Mouse (Mus musculus) cerebellum, postnatal 4 days (tissue): ENCODE results near the gene Map3k19.

Experiments
- DNase-seq, 2 experiments: peaks; one replicate each; pipeline ENCODE4 v3.0.0; 2022; ENCODE audit warnings: low spot score in 2 of 2, mixed read lengths in 1 of 2

Gene Map3k19

DNA sequence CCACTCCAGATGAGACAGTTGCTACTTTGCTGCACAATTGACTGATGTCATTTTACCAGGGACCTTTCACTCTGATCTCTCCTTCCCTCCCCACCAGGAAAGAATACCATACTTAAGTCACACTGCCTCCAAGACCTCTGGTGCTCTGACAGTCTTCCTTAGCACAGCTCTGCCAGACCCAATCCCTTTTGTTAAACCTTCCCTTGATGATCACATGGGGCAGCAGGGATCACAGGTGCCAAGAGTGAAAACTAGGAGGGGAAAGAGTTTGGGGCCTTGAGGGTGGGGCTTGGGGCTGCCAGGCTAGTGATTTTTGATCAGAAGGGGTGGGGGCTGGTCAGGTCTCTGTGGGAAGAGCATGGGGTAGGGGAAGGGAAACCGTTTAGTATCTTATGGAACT, 58.1 kb downstream of the Map3k19 start:
- DNase-seq = no peak

DNA sequence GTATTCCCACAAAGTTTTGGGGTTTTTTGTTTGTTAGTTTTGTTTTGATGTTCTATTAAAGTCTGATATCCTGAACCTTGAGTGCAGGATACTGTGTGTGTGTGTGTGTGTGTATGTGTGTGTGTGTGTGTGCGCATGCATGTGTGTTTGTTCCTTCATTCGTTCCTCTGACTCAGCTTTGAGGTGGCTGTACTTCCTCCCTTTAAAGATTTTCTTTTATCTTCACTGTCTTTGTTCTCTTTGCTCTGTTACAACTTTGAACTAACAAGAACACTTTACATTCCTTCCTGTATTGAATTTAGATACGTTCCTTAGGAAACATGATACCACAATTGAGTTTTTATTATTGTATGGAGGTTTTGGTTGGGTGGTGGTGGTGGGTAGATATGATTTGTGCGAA, 58.5 kb downstream of the Map3k19 start:
- DNase-seq = no peak

DNA sequence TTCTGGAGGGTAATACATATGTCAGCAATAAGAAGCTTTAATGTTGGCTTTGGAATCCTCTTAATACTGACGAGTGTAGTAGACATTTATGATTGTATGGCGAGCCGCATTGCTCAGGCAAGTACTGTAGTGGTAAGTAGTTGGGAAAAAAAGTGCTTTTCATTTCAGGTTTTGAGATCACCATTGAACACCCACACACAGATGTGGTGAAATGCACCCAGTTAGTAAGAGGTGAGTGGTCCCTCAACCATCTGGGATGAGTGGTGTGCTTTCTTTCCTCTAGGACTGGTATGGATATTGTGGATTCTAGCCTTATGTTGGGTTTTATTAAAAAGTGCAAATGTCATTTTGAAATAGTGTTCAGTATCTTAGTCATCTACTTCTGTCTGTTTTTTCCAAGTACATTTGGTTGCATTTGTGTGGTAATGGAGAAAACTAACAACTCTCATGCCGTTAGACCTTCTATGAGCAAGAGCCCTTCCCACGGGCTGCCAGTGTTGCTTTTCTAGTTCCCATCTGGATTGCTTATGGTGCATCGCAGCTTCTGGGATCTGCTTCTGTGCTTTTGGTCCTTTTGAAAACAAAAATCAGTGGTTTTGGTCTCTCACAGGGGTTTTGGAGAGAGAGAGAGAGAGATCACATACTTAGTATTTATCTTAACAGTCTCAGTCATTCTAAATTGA, 59.6 kb downstream of the Map3k19 start:
- DNase-seq = no peak

DNA sequence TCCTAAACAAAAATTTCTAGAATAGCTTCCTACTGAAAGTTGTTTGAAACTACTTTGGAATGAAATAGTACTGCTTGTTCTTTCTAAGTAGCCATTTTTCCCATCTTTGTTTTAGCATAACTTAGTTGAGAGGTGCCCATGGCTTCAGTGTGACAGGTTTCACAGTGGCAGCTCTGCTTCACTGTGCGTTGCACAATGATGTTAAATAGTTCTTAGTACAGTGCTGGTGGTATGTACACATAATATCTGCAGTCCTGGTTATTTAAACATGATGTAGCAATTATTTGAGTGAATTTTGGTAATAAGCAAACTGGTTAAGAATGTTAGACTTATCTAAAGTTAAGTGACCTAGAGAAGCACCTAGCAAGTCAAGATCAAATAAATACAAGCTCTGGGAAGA, 61.4 kb downstream of the Map3k19 start:
- no peak for DNase-seq

DNA sequence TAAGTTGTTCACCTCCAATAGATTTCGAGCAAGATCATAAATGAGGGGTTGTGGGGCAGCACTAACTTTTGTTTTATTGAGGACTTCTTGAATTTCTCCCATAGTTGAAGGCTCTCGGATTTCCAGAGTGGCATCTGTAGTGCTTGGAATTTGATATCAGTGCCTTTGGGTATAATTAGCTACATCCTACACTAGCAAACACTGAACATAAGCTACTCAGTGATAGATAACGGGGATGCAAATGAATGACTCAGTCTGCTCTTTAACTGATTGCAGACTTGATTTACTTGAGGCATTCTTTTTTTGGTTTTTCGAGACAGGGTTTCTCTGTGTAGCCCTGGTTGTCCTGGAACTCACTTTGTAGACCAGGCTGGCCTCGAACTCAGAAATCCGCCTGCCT, 65.9 kb downstream of the Map3k19 start:
- no peak for DNase-seq

DNA sequence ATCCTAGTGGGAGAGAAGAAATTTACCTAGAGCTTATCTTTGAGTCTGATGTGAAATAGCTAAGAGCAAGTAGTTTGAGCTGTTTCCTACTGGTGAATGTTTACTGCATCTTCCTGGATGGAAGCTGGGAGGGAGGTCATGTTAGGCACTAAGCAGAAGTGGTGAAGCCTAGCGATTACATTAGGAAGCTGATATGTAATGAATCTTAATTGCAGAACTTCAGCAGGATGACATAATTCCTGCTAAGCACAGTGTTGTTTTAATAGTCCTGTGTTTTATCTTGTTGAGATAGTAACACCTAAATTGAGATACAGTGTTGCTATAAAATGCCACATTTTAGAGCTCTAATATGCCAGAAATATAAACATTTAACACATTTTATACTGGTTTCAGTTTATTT, 68.9 kb downstream of the Map3k19 start:
- DNase-seq = no peak

DNA sequence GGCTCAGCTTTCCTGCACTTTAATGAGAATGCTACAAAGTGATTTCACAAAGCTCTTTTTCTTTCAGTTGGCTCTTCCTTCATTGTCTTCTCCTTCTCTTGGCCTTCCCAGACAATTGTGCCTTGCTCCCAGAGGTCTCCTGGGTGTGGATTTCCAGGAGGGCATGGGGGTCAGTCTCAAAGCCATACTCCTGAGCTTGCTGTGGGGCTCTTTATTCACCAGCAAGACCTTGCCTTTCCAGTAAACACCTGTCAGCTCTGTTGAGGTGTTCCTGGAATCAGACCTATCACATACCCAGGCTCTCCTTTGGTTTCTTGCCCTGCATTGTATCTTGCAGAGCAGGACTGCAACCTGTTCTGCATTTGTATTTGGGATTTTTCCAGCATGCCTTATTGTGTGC, 71.0 kb downstream of the Map3k19 start:
- DNase-seq = no peak

DNA sequence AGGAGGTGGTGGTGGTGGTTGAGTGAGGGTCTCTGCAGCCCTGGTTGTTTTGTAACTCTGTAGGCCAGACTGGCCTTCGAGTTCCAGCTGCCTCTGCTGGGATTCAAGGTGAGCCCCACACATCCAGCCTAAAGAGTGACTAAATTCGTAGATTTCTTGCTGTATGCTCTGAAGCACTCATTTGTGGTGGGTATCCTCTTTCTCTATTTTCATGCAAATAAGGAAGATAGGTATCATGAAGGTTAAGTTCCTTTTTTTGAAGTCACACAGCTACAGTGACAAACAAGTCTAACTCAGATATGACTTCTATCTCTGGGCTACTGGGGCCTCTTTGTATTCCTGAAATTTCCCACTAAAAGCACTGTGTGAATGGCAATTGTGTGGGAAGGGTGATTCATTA, 74.0 kb downstream of the Map3k19 start:
- no peak for DNase-seq

DNA sequence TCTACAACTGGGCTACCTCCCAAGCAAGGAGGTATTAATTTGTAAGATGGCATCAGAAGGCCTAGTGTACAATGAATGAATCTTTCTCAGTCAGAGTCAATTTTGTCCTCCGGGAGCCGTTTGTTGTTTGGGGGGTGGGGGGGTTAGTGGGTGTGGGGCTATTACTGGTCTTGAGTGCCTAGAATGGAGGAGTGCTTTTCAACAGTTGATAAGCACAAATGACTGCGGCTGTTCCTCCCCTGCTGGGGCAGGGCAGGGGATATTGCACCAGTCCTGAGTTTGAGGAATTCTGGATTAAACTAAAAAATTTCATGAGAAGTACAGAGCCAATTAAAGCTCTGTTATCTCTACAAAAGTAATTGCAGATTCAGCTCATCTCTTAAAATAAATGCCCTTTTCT, 74.7 kb downstream of the Map3k19 start:
- no peak for DNase-seq

DNA sequence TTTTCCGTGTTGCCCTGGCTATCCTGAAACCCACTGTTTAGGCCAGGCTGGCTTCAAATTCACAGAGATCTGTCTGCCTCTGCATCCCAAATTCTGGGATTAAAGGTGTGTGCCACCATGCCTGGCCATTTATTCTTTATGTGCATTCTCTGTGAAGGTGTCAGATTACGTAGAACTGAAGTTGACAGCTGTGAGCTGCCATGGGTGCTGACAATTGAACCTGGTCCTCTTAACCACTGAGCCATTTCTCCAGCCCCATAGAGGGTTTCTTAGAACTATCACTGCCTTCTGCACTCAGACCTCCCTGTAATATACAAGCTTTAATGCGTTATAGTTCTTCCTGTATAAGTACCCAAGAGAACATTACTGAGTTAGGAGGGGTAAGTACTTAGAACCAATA, 76.2 kb downstream of the Map3k19 start:
- DNase-seq = no peak

DNA sequence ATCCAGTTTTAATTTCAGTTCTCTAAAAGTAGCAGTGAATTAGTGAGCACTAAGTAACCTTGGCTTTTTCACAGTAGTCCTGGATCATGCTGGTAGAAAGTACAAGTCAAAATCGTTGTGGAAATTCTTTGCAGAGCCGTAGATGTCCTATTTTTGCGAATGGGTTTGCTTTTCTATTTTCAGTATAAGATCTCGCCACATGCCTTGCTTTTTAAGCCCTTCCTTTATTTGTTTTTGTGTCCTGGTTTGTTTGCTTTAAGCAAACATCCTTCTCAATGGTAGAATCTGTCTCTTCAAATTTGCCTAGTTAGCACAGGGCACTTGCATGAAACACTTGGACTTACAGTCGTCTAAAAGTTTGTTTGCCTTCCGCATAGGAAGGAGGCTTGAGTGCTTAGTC, 78.6 kb downstream of the Map3k19 start:
- no peak for DNase-seq

DNA sequence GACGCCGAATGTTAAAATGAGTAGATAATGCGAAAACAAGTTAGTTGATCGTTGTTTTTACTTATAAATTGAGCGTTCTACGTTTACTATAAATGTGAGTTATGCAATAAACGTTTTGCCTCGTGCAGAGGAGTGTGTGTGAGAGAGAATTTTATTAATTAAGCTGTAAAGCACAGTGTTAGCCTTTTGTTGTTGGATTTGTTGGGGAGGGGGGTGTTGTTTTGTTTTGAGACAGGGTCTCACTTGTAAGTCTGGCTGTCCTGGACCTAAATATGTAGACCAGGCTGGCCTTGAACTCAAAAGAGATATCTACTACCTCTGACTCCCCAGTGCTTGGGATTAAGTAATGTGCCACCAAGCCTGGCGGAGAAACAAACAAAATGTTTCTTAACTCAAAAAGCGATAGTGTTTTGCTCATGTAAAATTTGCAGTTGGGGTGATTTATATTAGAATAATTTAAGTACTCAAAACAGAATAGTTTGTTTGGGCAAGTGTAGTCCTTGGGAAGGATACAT, 79.6 kb downstream of the Map3k19 start:
- DNase-seq = no peak

DNA sequence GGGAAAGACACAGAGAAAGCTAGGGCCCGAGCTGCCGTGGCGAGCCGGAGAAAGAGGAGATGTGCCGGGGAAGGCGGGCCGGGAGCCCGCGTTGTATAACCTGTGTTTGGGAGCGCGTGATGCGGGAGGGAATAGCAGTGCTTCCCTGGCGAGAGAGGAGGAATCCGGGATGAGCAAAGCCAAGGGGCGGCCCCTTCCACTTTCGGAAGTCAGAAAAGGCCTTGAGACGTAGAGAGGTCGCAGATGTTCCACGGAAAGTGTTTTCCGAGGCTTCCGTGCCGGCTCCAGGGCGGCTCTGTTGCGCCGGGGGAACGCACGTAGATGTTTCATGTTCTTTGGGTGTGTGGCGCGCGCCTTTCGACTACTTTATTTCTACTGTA, 80.3 kb downstream of the Map3k19 start:
- peak; percentile 22 to 42 for DNase-seq

DNA sequence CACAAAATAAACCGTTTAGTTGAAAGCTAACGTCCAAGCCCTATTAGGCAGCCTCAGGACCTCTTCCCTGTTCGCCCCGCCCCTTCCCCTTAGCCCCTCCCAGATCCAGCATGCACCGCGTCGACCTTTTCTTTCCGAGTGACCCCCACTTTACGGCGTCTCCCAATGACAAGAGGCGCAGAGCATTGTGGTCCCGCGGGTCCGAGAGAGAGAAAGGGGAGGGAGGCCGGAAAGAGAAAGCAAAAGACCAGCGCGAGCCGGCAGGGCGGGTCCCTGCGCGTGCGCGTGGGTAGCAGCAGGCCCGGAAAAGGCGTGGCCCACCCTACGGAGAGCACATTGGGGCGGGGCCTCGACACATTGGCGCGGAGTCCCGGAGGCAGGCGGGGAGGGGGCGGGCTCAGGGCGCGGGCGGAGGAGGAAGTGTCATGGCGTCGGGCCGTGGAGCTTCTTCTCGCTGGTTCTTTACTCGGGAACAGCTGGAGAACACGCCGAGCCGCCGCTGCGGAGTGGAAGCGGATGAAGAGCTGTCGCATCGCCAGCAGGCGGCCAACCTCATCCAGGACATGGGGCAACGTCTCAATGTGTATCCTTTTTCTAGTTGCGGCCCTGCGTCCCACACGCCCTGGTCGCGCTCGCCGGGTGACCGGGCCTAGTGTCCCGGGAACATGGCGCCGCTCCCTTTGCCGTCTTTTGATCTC, 80.9 kb downstream of the Map3k19 start, which contains the start of gene Ccnt2:
TSS of gene Ccnt2 (plus strand) at position 362 of the 698 bp plus-strand sequence.
- peak; percentile 89 to 98 for DNase-seq

DNA sequence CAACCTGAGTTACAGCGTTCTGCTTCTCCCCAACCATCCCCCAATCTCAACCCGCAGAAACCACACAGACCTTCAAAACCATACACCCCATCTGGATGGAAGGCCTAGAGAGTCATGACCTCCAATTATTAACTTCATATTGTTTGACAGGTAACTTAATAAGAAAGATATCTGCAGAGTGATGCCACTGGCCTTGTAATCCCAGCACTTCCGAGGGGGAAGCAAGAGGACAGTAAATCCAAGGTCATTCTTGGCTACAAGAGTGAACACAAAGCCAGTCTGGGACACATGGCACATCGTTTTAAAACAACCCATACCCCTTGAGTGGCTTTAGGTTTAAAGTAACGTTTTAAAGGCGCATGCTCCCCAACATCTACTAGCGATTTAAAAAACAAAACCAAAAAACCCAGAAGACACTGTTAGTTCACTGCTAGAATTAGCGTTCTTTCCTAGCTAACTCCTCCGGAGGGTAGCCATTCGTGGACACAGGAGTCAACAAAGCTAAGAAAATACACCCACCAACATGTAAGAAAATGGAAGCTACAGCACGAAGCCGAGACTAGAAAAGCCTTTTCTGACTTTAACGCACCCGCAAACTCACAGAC, 81.5 kb downstream of the Map3k19 start:
- DNase-seq = no peak

DNA sequence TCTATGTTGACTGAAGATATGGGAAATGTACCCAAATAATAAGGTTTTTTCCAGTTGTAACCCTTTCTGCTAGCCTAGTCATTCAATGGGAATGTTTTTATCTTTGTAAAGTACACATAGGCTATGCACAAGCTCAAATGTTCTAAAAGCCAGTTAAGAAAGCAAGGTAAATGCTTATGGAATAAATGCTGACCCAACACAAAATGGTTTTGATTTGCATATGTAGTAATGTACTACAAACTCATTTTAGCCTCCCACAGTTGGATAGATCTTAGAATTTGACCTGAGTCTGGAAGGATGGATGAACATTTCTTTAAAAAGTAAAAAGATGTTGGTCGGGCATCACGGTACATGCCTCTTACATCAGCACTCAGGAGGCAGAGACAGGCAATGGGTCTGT, 88.1 kb downstream of the Map3k19 start:
- no peak for DNase-seq

DNA sequence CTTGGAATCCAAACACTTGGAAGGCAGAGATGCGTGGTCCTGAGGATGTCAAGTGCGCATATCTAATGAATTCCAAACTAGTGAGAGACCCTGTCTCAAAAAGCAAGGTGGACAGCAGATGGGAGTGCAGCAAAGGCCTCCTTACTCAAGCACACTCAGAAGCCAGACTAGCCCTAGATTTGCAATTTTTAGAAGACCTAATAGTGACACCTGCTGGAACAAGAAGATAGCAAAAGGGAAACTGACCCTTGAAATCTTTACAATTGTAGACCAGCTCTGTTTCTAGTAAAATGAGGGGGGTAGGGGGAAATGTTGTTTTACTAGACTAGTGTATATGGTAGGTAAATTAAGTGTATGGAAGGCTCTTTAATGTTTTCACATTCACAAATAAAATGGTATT, 89.4 kb downstream of the Map3k19 start:
- DNase-seq = no peak
